Mouse (Mus musculus) thymus, postnatal 36 days (tissue): ENCODE data around the gene Acoxl.

Experiments
- DNase-seq, 2 experiments: peaks; one replicate each; pipeline ENCODE4 v3.0.0; 2022; ENCODE audit warnings: mixed read lengths in 2 of 2

Acoxl gene

GRCm38 (mm10) chr2:127960579-127960978 lies 121.9 kb downstream of the Acoxl start:
- DNase-seq = no peak

DNA sequence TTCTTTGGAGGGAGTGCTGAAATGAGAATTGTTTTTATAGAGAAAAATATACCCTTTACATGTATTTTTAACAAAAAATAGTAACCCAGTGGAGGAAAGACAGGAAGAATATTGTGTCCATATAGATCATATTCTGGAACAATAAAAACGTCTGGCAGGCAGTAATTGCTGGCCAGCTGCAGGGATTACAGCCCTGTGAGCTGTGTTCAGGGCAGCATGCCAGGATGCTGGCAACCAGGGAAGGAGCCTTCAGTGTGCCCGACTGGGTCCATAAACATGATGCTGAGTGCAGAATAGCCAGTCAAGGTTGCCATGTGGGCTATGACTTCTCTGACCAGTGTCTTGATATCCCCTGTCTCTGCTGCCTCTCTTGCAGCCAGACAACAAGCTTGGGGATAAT lies 122.5 kb downstream of the Acoxl start:
- DNase-seq = no peak

DNA sequence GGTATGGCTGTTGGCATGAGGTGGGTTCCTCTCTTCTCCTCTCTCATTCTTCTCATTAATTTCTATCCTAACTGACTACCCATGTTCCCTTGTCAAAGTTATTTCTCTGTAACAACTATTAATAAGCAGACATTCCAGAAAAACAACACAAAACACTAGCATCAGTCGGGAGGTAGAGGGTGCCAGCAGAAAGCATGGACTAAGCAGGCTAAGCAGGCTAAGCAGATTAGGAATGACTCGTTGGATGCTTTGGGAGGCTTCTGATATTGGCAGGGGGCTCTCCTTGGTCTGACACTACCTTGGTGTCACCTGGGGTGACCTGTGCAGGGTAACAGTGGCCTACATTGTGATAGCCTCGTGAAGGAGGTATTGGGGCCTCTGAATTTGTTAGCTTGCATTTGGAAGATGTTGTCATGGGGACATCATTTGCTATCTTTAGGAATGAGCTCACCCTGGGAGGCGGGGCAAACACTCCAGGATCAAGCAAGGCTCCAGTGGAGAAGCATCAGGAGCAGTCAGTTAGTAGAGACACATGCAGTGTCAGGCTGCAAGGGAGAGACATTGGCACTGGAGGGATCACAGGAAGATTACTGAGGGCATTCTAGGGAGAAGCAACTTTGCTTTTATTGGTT lies 123.2 kb downstream of the Acoxl start:
- no peak for DNase-seq

DNA sequence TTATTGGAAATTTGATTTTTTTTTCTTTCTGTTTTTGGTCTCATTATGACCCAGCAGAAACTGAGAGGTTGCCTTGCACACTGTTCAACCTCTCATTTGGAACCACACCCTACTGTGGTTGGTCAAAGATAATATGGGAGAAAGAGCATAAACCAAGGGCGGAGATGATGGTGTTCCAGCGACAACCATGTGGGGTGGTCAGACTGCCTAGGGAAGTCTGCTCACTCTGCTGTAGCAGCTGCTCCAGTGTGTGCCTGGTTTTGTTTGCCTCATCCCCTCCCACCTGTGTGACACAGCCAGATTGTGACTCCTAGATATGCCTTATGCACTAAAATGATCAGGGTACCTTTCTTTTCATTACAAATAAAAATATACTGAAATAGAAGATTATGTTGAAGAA lies 130.3 kb downstream of the Acoxl start:
- DNase-seq = no peak

DNA sequence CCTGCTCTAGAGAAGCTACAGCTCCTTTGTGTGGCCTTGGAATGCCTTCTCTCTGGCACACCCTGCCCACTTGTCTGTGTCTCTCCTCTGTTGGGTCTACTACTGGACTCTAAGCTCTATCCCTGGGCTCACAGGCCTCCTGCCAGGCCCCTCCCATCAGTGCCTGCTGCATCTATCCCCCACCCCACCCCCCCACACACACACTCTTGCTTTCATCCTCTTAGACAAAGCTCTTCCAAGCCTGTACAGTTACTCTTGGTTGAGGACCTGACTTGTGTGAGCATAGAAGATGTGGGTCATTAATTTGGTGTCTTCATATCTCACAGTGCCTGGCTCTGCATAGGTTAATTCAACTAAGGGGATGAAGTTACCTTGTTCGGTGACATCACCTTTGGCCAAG lies 137.6 kb downstream of the Acoxl start:
- DNase-seq = no peak

DNA sequence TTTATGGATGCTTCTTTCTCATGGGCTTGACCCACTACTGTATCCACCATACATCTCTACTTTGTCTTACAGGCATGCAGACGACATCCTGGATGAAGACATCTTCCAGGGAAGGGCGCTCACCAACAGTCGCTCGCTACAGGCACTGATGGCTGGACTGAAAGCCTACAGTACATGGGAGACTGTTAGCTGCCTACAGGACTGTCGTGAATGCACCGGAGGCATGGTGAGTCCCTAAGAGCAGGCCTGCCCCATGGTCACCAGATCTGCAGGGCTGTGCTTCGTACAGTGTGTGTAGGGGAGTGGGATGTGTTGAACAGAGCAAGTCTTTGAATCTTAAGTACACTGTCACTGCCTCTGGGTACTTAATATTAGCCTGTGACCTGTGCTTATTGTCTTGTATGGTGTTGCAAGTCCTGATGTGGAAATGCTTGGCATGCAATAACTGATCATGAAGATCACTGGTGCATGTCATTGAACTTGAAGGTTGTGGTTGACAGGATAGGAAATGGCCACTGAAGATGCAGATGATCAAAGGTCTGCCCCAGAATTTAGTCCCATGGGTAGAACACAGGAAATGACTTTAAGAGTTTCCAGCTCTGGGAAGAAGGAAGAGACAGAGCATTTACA lies 140.0 kb downstream of the Acoxl start:
- no peak for DNase-seq

- no peak for DNase-seq
Measured at GRCm38 (mm10) chr2:127982610-127983009, 143.9 kb downstream of the Acoxl start.

DNA sequence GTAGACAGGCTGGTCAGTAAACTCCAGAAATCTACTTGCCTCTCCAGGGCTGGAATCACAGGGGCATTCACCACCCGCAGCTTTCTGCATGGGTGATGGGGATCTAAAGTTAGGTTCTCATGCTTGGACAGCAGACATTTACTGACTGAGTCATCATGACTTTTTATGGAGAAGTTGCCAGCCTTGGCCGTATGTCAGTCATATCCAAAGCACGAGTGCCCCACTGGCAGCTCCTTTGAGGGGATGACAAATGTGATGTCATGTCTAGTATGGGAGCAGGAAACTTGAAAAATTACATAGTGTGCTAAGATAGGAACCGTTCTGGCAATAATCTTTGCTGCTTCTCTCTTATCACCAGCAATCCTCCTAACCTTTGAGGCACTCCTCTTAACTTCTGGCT lies 144.6 kb downstream of the Acoxl start:
- DNase-seq = no peak

GRCm38 (mm10) chr2:127983981-127984380 lies 145.3 kb downstream of the Acoxl start:
- no peak for DNase-seq

GRCm38 (mm10) chr2:127987706-127988105 lies 149.0 kb downstream of the Acoxl start:
- no peak for DNase-seq

GRCm38 (mm10) chr2:127990856-127991479 lies 152.3 kb downstream of the Acoxl start:
- DNase-seq = no peak

DNA sequence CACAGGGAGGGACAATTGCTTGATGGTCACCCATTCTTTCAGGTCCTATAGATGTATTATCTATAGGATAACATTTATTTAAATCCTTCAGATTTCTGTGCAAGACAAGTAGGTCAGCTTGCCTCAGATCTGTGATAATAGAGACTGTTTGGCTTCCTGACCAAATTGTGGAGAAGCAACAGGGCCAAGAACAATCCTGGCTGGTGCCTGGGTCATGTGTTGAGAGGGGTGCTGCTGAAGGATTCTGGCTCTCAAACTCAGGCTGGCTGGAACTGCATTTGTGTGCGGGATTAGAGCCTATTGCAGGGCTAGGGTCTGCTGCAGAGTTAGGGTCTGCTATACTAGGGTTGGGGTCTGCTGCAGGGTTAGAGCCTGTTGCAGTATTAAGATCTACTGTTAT lies 153.0 kb downstream of the Acoxl start:
- DNase-seq = no peak

DNA sequence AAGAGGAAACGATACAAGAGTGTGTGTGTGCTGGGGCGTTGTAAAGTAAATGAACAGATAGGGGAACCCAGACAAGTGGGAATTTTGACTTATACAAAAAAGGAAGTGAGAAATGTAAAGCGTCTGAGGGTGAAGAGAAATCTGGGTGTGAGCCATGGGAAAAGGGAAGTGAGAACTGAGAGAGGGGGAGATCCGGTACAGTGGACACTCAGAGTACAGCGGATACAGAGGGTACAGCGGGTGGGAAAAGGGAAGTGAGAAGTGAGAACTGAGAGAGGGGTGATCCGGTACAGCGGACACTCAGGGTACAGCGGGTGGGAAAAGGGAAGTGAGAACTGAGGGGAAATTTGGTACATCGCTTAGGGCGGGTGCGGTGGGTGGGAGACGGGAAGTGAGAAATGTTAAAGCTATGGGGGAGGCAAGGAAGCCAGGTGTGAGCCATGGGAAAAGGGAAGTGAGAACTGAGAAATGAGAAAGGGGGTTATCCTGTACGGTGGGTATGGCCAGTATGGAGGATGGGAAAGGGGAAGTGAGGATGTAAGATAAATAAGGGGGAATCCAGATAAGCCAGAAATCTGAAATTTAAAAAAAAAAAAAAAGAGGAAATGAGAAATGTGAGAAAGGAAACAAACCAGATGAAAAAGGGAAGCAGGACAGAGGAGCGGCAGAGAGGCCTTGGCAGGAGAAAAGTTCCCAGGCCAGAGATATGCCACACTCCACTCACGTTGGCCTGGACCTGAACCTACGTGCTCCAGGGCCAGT lies 170.2 kb downstream of the Acoxl start:
- DNase-seq = no peak

GRCm38 (mm10) chr2:128014613-128015012 lies 175.9 kb downstream of the Acoxl start:
- no peak for DNase-seq

- no peak for DNase-seq
Measured at GRCm38 (mm10) chr2:128015602-128016001, 176.9 kb downstream of the Acoxl start.

DNA sequence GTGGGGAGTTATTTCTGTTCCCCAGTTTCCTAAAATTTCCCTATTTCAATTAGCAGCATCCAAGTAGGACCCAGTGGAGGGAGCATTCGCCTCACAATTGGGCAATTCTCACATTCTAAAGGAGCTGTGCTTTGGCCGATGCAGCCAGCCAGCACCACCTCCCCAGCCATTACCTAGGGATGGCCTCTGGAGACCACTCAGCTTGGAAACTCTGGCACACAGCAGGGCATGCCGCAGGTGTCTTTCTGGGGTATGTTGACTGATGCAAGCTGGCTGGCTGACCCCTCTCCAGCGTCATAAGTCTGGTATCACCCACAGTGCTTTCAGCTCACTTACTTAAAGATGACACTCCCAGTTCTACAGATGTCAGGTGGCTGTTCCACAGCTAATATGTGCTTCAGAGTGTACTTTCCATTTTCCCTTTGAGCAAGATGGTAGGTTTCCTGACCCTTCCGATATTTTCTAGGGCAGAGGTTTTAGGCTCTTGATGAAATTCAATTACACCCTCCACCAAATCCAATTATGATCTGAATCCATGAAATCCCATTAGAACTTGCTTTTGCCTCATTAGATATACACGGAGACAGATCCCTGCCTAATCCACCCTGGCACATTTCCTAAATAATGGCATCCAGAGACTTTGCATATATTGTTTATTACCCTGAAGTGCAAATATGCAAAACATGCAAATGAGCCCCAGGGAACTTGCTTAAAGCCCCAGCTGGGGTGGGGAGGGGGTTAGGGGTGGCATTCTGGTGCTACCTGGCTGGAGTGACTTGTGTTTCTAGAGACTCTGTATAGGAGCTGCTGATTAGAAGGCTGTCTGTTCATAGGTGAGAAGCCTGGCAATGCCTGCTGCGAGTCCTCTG lies 181.6 kb downstream of the Acoxl start:
- DNase-seq = no peak

GRCm38 (mm10) chr2:128020908-128021193 lies 182.2 kb downstream of the Acoxl start:
- no peak for DNase-seq

DNA sequence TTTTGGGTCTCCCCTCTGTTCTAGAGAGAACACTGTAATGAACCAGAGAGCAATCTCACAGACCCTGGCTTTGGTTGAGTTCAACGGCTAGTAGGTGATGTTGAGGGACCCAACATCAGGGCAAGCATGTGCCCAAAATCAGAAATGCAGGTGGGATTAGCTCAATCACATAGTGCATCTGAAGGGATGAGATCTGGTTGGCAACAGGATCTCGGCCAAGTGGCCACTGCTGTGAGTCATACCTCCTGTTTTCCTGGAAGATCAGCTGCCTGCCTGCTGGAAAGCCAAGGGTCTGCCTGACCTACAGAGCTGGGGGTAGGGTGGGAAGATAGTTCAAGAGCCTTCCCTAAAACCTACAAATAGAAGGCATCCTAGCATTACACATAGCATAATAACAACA lies 185.2 kb downstream of the Acoxl start:
- no peak for DNase-seq

GRCm38 (mm10) chr2:128027696-128028095 lies 189.0 kb downstream of the Acoxl start:
- DNase-seq = peak; percentile 43 to 62

DNA sequence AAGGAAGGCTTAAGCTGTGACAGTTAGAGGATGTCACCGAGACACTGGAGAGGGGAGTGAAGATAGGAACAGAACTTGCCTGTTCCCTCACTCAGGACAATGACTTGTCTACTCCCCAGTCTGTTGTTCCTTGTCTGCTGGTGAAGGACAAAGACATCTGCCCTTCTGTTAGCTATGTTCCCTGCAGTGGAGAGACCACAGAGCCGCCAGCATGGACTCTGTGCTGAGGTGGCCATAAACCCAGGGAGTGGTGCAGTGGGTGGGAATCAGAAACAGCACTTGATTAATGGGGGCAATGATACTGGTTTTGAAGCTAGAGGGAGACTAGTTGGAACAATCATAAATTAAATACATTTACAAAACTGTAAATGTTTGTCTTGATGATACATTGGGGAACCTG lies 191.3 kb downstream of the Acoxl start:
- no peak for DNase-seq

GRCm38 (mm10) chr2:128032111-128032510 lies 193.4 kb downstream of the Acoxl start:
- DNase-seq = no peak

- DNase-seq = no peak
Measured at GRCm38 (mm10) chr2:128033503-128033902, 194.8 kb downstream of the Acoxl start.
